ENCODE assay signal across 9 mouse cellular contexts in genomic region chr12:75389308-75390135, GRCm38 (mm10). TPM values are rescaled to one million over a fixed set of nuclear protein-coding genes. Genes with fewer than 3 reads are reported as not detected.
DNase-seq lines count a peak whose midpoint lies in the region; ATAC-seq and TF ChIP-seq lines count a peak whose summit lies in the region.
"Had no signal": no experiment of that assay in that cellular context is flagged by ENCODE, and none has a peak within 500 bp of the region (broad histone marks: within the 10 kb centered on the region; RNA-seq: fewer than 3 reads in every experiment).

No protein-coding gene starts in this region.

- no peak for DNase-seq in liver, postnatal 0 days
- DNase-seq in liver: no peak
- peak; percentile 68 for DNase-seq in embryo, embryonic 10.5 days (ENCODE audit: low spot score)
- peak; percentile 53 for DNase-seq in limb, embryonic 11.5 days (ENCODE audit: low spot score)

- no peak for ATAC-seq in liver, postnatal 0 days
- peak; percentile 49 for ATAC-seq in activated CD4-positive, CD25-positive, alpha-beta regulatory T cell, adult 4 months
- peak; percentile 69 for ATAC-seq in hindbrain, embryonic 15.5 days (ENCODE audit: low FRiP score, low read depth)
- no peak for ATAC-seq in limb, embryonic 11.5 days (ENCODE audit: insufficient number of reproducible peaks, low FRiP score, low TSS enrichment, low read depth)
- peak; percentile 66; the same call in 1 of the 2 replicates for ATAC-seq in neural tube, embryonic 15.5 days (ENCODE audit: low FRiP score)
- no peak for ATAC-seq in erythroblast, adult 5-6 weeks (replicated peaks; ENCODE audit: low FRiP score, poor library complexity, severe bottlenecking)

- H3K36me3 ChIP-seq in liver, postnatal 0 days (replicated peaks; ENCODE audit: insufficient read depth, low read length): no peaks in the 10 kb centered on the region
- H3K36me3 ChIP-seq in hindbrain, embryonic 15.5 days: no peaks in the 10 kb centered on the region
- no peaks in the 10 kb centered on the region for H3K36me3 ChIP-seq in limb, embryonic 11.5 days (ENCODE audit: control insufficient read depth, insufficient read depth, low read length)
- H3K36me3 ChIP-seq in neural tube, embryonic 15.5 days: no peaks in the 10 kb centered on the region

- H3K9me3 ChIP-seq in liver, postnatal 0 days (ENCODE audit: low read length): no peaks in the 10 kb centered on the region
- H3K9me3 ChIP-seq in hindbrain, embryonic 15.5 days: no peaks in the 10 kb centered on the region
- H3K9me3 ChIP-seq in limb, embryonic 11.5 days (ENCODE audit: control insufficient read depth, low read length): no peaks in the 10 kb centered on the region
- no peaks in the 10 kb centered on the region for H3K9me3 ChIP-seq in neural tube, embryonic 15.5 days (replicated peaks)

- no peak overlapping the region for H3K4me2 ChIP-seq in liver, postnatal 0 days (ENCODE audit: low read depth, low read length)
- H3K4me2 ChIP-seq in hindbrain, embryonic 15.5 days: peak overlapping the region; percentile 48
- no peak overlapping the region for H3K4me2 ChIP-seq in limb, embryonic 11.5 days (ENCODE audit: low read depth, severe bottlenecking)
- peak overlapping the region; percentile 47 for H3K4me2 ChIP-seq in neural tube, embryonic 15.5 days

- H3K4me3 ChIP-seq in liver, postnatal 0 days (ENCODE audit: low read depth, low read length): no peak overlapping the region
- H3K4me3 ChIP-seq in hindbrain, embryonic 15.5 days: peak overlapping the region; percentile 23
- no peak overlapping the region for H3K4me3 ChIP-seq in limb, embryonic 11.5 days (ENCODE audit: low read depth, low read length)
- peak overlapping the region; percentile 25 for H3K4me3 ChIP-seq in neural tube, embryonic 15.5 days (replicated peaks)

- no peak overlapping the region for H3K27ac ChIP-seq in liver, postnatal 0 days (ENCODE audit: low read depth)
- no peak overlapping the region for H3K27ac ChIP-seq in hindbrain, embryonic 15.5 days (replicated peaks)
- H3K27ac ChIP-seq in limb, embryonic 11.5 days (replicated peaks; ENCODE audit: low read depth, low read length): no peak overlapping the region
- no peak overlapping the region for H3K27ac ChIP-seq in neural tube, embryonic 15.5 days (replicated peaks)
- H3K27ac ChIP-seq: macrophage had no signal

- no peak overlapping the region for H3K9ac ChIP-seq in liver, postnatal 0 days (replicated peaks)
- no peak overlapping the region for H3K9ac ChIP-seq in hindbrain, embryonic 15.5 days
- no peak overlapping the region for H3K9ac ChIP-seq in limb, embryonic 11.5 days (ENCODE audit: low read length)
- H3K9ac ChIP-seq in neural tube, embryonic 15.5 days (replicated peaks): no peak overlapping the region

- H3K4me1 ChIP-seq in liver, postnatal 0 days (ENCODE audit: insufficient read depth): no peaks in the 10 kb centered on the region
- H3K4me1 ChIP-seq in hindbrain, embryonic 15.5 days (replicated peaks): no peaks in the 10 kb centered on the region
- H3K4me1 ChIP-seq in limb, embryonic 11.5 days (ENCODE audit: control insufficient read depth, insufficient read depth, low read length): peaks cover 11% of the 10 kb centered on the region; the same call in 1 of the 2 replicates
- H3K4me1 ChIP-seq in neural tube, embryonic 15.5 days: no peaks in the 10 kb centered on the region

- TF ChIP-seq EP300 in liver, postnatal 0 days (IDR thresholded peaks at IDR 0.05; ENCODE audit: low read depth): no peak

- WGBS in liver, postnatal 0 days (ENCODE audit: insufficient replicate concordance): 43% methylated on average over 20 of the region's 20 CpGs
- 38% methylated on average over 20 of the region's 20 CpGs for WGBS in hindbrain, embryonic 15.5 days
- WGBS in limb, embryonic 11.5 days: 42% methylated on average over 20 of the region's 20 CpGs
- 42% methylated on average over 20 of the region's 20 CpGs for WGBS in neural tube, embryonic 15.5 days

- no peaks in the 10 kb centered on the region for H3K27me3 ChIP-seq in liver, postnatal 0 days (ENCODE audit: insufficient read depth, low read length)
- no peaks in the 10 kb centered on the region for H3K27me3 ChIP-seq in hindbrain, embryonic 15.5 days
- H3K27me3 ChIP-seq in limb, embryonic 11.5 days (ENCODE audit: control insufficient read depth, insufficient read depth, low read length): no peaks in the 10 kb centered on the region
- no peaks in the 10 kb centered on the region for H3K27me3 ChIP-seq in neural tube, embryonic 15.5 days (replicated peaks)

- TF ChIP-seq CTCF in liver, postnatal 0 days (IDR thresholded peaks at IDR 0.05; ENCODE audit: low read depth): peak; percentile 73

RNA-seq across cellular contexts. Expression of gene Gphb5, which starts 27.1 kb away (rescaled TPM):
- not detected in 2 replicates for polyA plus RNA-seq in liver, postnatal 0 days (2015; fragmentation: Nextera tagmentation; extraction: Ambion mirVana)
- polyA plus RNA-seq in activated CD4-positive, CD25-positive, alpha-beta regulatory T cell, adult 4 months (2017; shearing (Covaris generic)): not detected
- not detected in 2 replicates for polyA plus RNA-seq in hindbrain, embryonic 15.5 days (2015; fragmentation: Nextera tagmentation; extraction: Ambion mirVana)
- not detected in 2 replicates for polyA plus RNA-seq in limb, embryonic 11.5 days (2014; fragmentation: Nextera tagmentation; extraction: Ambion mirVana)
- not detected in 2 replicates for polyA plus RNA-seq in neural tube, embryonic 15.5 days (2015; fragmentation: Nextera tagmentation; extraction: Ambion mirVana)
- not detected in 2 replicates for total RNA-seq in erythroblast, adult 5-6 weeks (2015; ENCODE audit: low replicate concordance)
- total RNA-seq in erythroblast, adult 5-6 weeks (2017; ENCODE audit: low replicate concordance): not detected in 2 replicates
- polyA plus RNA-seq: macrophage had no signal

Comparison
In these comparisons a context has a peak if more than half of its experiments do, and no peak if none do; other contexts are left out.
1. ATAC-seq: peak in activated CD4-positive, CD25-positive, alpha-beta regulatory T cell, adult 4 months (single experiment), hindbrain, embryonic 15.5 days (single experiment) and neural tube, embryonic 15.5 days (single experiment); none in liver, postnatal 0 days (single experiment), limb, embryonic 11.5 days (single experiment) and erythroblast, adult 5-6 weeks (single experiment).
2. DNase-seq: peak in embryo, embryonic 10.5 days (single experiment) and limb, embryonic 11.5 days (single experiment); none in liver, postnatal 0 days (single experiment) and liver (single experiment).
3. H3K4me2 ChIP-seq: peak in hindbrain, embryonic 15.5 days (single experiment) and neural tube, embryonic 15.5 days (single experiment); none in liver, postnatal 0 days (single experiment) and limb, embryonic 11.5 days (single experiment).
4. H3K4me3 ChIP-seq: peak in hindbrain, embryonic 15.5 days (single experiment) and neural tube, embryonic 15.5 days (single experiment); none in liver, postnatal 0 days (single experiment) and limb, embryonic 11.5 days (single experiment).